Mouse (Mus musculus) limb, embryonic 11.5 days (tissue): ENCODE results near the gene Sptbn2. TPM values are rescaled to one million over a fixed set of nuclear protein-coding genes. Genes with fewer than 3 reads are reported as not detected.

Experiments used
- ATAC-seq: fragments of 200-750 bp; cut with Nextera tagmentation; 2 replicates; pipeline ENCODE4 v1.8.0; 2017; ENCODE audit warnings: low read depth; ENCODE audit not compliant: insufficient number of reproducible peaks, low FRiP score, low TSS enrichment
- DNase-seq: peaks from one replicate; pipeline ENCODE4 v3.0.0-alpha.2; 2015; ENCODE audit warnings: low spot score
- H3K27ac ChIP-seq: fragments of 300-500 bp; sonication (generic); replicated peaks from 2 replicates; pipeline ENCODE4 v1.5.1; 2014; ENCODE audit warnings: low read depth, mild to moderate bottlenecking, low read length
- H3K27me3 ChIP-seq: fragments of 300-500 bp; sonication (generic); 2 replicates; pipeline ENCODE4 v1.6.1; 2014; ENCODE audit warnings: mild to moderate bottlenecking, low read length, mixed read lengths; ENCODE audit not compliant: control insufficient read depth, insufficient read depth
- H3K36me3 ChIP-seq: fragments of 300-500 bp; sonication (generic); 2 replicates; pipeline ENCODE4 v1.6.1; 2014; ENCODE audit warnings: mild to moderate bottlenecking, low read length, moderate library complexity, mixed read lengths; ENCODE audit not compliant: control insufficient read depth, insufficient read depth
- H3K4me1 ChIP-seq: fragments of 300-500 bp; sonication (generic); 2 replicates; pipeline ENCODE4 v1.6.1; 2014; ENCODE audit warnings: low read length, mixed read lengths; ENCODE audit not compliant: control insufficient read depth, insufficient read depth
- H3K4me2 ChIP-seq: fragments of 300-500 bp; sonication (generic); 2 replicates; pipeline ENCODE4 v1.6.1; 2014; ENCODE audit warnings: low read depth, mild to moderate bottlenecking, moderate library complexity; ENCODE audit not compliant: severe bottlenecking
- H3K4me3 ChIP-seq: fragments of 300-500 bp; sonication (generic); 2 replicates; pipeline ENCODE4 v1.5.1; 2014; ENCODE audit warnings: low read depth, low read length
- H3K9ac ChIP-seq: fragments of 300-500 bp; sonication (generic); 2 replicates; pipeline ENCODE4 v1.6.1; 2014; ENCODE audit warnings: mild to moderate bottlenecking, low read length
- H3K9me3 ChIP-seq: fragments of 300-500 bp; sonication (generic); 2 replicates; pipeline ENCODE4 v1.6.1; 2016; ENCODE audit warnings: low read length; ENCODE audit not compliant: control insufficient read depth
- WGBS: fragments of 180-500 bp; shearing (Covaris S2); extraction: QIAGEN DNeasy Blood & Tissue Kit; methylation state at CpG from one replicate; pipeline ENCODE4 v1.1.7; 2014; 5-methylcytosine and 5-hydroxymethylcytosine counted together
- polyA plus RNA-seq: library from polyadenylated mRNA; unstranded; fragments of >200 nt; fragmentation: Nextera tagmentation; extraction: Ambion mirVana; gene quantifications from 2 replicates; pipeline ENCODE4 v1.2.1, GENCODE M21; 2014

Sptbn2 gene
- polyA plus RNA-seq, 1 experiment from 2014 or later: 2.1 TPM

- Histone ChIP-seq H3K27ac (no peak overlapping the region), H3K4me2 (no peak overlapping the region), H3K4me1 (0 out of 2 replicates have a peak, but pooled peaks cover 3% of the 10 kb centered on the region), H3K36me3 (no peaks in the 10 kb centered on the region), H3K27me3 (peaks cover 29% of the 10 kb centered on the region), H3K9ac (no peak overlapping the region), H3K4me3 (no peak overlapping the region), H3K9me3 (no peaks in the 10 kb centered on the region)
- DNase-seq (no peak), ATAC-seq (no peak)
- WGBS: 36% methylated on average over 5 of the region's 5 CpGs
Observed at GRCm38 (mm10) chr19:4699821-4700220, 11.1 kb upstream of the Sptbn2 start.

GRCm38 (mm10) chr19:4700656-4701055 lies 10.3 kb upstream of the Sptbn2 start:
- Histone ChIP-seq H3K27me3 (peaks cover 29% of the 10 kb centered on the region), H3K9me3 (no peaks in the 10 kb centered on the region), H3K4me3 (no peak overlapping the region), H3K36me3 (no peaks in the 10 kb centered on the region), H3K4me2 (no peak overlapping the region), H3K27ac (no peak overlapping the region), H3K4me1 (0 out of 2 replicates have a peak, but pooled peaks cover 3% of the 10 kb centered on the region), H3K9ac (no peak overlapping the region)
- 66% methylated on average over 8 of the region's 8 CpGs for WGBS
- ATAC-seq: no peak
- DNase-seq: no peak

GRCm38 (mm10) chr19:4701221-4701620 lies 9.7 kb upstream of the Sptbn2 start:
- Histone ChIP-seq H3K27me3 (peaks cover 29% of the 10 kb centered on the region), H3K9me3 (no peaks in the 10 kb centered on the region), H3K4me3 (no peak overlapping the region), H3K9ac (no peak overlapping the region), H3K36me3 (no peaks in the 10 kb centered on the region), H3K4me2 (no peak overlapping the region), H3K27ac (no peak overlapping the region), H3K4me1 (0 out of 2 replicates have a peak, but pooled peaks cover 3% of the 10 kb centered on the region)
- WGBS: 72% methylated on average over 7 of the region's 7 CpGs
- DNase-seq: no peak
- no peak for ATAC-seq

- Histone ChIP-seq H3K9me3 (no peaks in the 10 kb centered on the region), H3K4me3 (no peak overlapping the region), H3K4me2 (no peak overlapping the region), H3K27ac (no peak overlapping the region), H3K9ac (no peak overlapping the region), H3K27me3 (peaks cover 21% of the 10 kb centered on the region), H3K4me1 (peaks cover 9% of the 10 kb centered on the region), H3K36me3 (no peaks in the 10 kb centered on the region)
- DNase-seq: no peak
- 88% methylated on average over 10 of the region's 10 CpGs for WGBS
- no peak for ATAC-seq
Observed at GRCm38 (mm10) chr19:4708765-4709164, 2.2 kb upstream of the Sptbn2 start.

- Histone ChIP-seq H3K4me3 (peak overlapping the region; percentile 57), H3K9me3 (no peaks in the 10 kb centered on the region), H3K27ac (no peak overlapping the region), H3K4me1 (peaks cover 9% of the 10 kb centered on the region), H3K4me2 (peak overlapping the region; percentile 99), H3K9ac (peak overlapping the region; percentile 73), H3K27me3 (peaks cover 21% of the 10 kb centered on the region), H3K36me3 (no peaks in the 10 kb centered on the region)
- ATAC-seq (no peak), DNase-seq (peak; percentile 71)
- WGBS: under 1% methylated on average over 49 of the region's 65 CpGs
Observed at GRCm38 (mm10) chr19:4711601-4712155, 711 bp downstream of the Sptbn2 start.

GRCm38 (mm10) chr19:4712156-4712780 lies 1.3 kb downstream of the Sptbn2 start:
- no peak overlapping the region for H3K27ac ChIP-seq
- ATAC-seq: no peak; the same call in 1 of the 2 replicates
- DNase-seq: peak; percentile 67
- no peaks in the 10 kb centered on the region for H3K36me3 ChIP-seq
- WGBS: under 1% methylated on average over 53 of the region's 60 CpGs
- peak overlapping the region; percentile 73 for H3K9ac ChIP-seq
- H3K27me3 ChIP-seq: peaks cover 21% of the 10 kb centered on the region
- H3K4me3 ChIP-seq: peak overlapping the region; percentile 57
- H3K4me1 ChIP-seq: peaks cover 9% of the 10 kb centered on the region
- peak overlapping the region; percentile 99 for H3K4me2 ChIP-seq
- H3K9me3 ChIP-seq: no peaks in the 10 kb centered on the region

- peak overlapping the region; percentile 99 for H3K4me2 ChIP-seq
- H3K27me3 ChIP-seq: peaks cover 21% of the 10 kb centered on the region
- DNase-seq (no peak), ATAC-seq (no peak)
- H3K9me3 ChIP-seq: no peaks in the 10 kb centered on the region
- 43% methylated on average over 13 of the region's 13 CpGs for WGBS
- H3K4me3 ChIP-seq: peak overlapping the region; percentile 57
- H3K9ac ChIP-seq: peak overlapping the region; percentile 73; the same call in 1 of the 2 replicates
- H3K36me3 ChIP-seq: no peaks in the 10 kb centered on the region
- peaks cover 9% of the 10 kb centered on the region for H3K4me1 ChIP-seq
- no peak overlapping the region for H3K27ac ChIP-seq
Observed at GRCm38 (mm10) chr19:4712781-4713526, 2.0 kb downstream of the Sptbn2 start.

- no peaks in the 10 kb centered on the region for H3K36me3 ChIP-seq
- peak; percentile 39 for DNase-seq
- peaks cover 9% of the 10 kb centered on the region for H3K4me1 ChIP-seq
- no peak overlapping the region for H3K27ac ChIP-seq
- no peak overlapping the region for H3K4me2 ChIP-seq
- H3K9me3 ChIP-seq: no peaks in the 10 kb centered on the region
- H3K4me3 ChIP-seq: no peak overlapping the region
- H3K27me3 ChIP-seq: peaks cover 21% of the 10 kb centered on the region
- no peak overlapping the region for H3K9ac ChIP-seq
- no peak for ATAC-seq
- 22% methylated on average over 3 of the region's 3 CpGs for WGBS
Observed at GRCm38 (mm10) chr19:4713886-4714285, 2.9 kb downstream of the Sptbn2 start.
